Mouse (Mus musculus) ovary, adult 18-20 months (tissue): ENCODE results near the gene Map3k11.

Experiments used
- DNase-seq: peaks from one replicate; pipeline ENCODE4 v3.0.0; 2022; ENCODE audit warnings: low spot score, mixed read lengths

The Map3k11 gene

DNA sequence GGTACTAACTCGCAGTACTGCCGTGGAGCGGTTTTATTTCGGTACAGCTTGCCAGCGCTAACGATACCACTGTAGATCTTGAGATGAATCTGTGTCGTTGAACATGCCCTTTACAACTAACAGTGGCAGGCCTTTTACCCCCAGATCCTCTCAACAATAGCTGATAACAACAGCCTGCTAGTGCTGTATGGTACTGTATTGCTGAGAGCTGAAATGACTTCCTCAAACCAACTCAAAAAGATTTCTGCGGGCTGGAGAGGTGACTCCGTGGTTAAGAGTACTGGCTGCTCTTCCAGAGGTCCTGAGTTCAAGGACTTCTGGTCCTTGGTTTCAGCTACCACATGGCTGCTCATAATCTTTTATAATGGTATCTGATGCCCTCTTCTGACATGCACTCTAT lies 45.8 kb downstream of the Map3k11 start:
- DNase-seq: no peak

GRCm38 (mm10) chr19:5739446-5739845 lies 50.9 kb downstream of the Map3k11 start:
- DNase-seq: no peak

- peak; percentile 80 for DNase-seq
Observed at GRCm38 (mm10) chr19:5740320-5741317, 52.1 kb downstream of the Map3k11 start, which contains the start of gene Ltbp3. Ltbp3 (plus strand) TSS chr19:5740904.

DNA sequence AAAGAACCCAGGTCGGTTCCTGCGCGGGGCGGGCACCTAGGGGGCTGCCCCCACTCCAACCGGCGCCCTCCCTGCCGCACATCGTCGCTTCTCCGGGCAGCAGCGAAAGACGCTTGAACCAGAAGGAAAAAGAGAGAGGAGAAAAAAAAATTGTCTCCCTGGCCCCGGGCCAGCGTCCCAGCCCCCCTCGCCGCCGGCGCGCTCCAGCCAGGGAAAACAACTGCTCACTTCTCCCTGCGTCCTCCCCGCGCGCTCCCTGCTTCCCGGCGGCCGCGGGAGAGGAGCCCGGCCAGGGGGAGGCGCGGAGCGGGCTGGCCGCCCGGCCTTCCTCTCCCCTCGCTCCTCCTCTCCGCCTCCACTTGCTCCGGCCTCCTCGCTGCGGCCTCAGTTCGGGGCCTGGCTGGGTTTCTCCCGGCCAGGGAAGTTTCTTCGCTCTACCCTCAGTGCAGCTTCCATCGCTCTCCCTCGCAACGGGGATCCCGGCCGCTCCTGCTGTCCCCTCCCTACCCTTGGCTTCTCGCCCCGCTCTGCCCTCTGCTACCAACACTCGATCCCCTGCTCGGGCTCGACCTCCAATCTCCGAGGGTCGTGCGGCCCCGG lies 53.2 kb downstream of the Map3k11 start:
- peak; percentile 86 for DNase-seq

DNA sequence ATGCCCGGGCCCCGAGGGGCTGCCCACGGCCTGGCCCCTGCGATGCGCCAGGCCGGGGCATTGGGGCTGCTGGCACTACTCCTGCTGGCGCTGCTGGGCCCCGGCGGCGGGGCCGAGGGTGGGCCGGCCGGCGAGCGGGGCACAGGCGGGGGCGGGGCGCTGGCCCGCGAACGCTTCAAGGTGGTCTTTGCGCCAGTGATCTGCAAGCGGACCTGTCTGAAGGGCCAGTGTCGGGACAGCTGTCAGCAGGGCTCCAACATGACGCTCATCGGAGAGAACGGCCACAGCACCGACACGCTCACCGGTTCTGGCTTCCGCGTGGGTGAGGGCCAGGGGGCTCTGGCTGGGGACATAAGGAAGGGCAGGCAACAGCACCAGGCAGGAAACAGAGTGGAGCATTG lies 53.7 kb downstream of the Map3k11 start:
- no peak for DNase-seq

- DNase-seq: no peak
Observed at GRCm38 (mm10) chr19:5743576-5743975, 55.0 kb downstream of the Map3k11 start.

DNA sequence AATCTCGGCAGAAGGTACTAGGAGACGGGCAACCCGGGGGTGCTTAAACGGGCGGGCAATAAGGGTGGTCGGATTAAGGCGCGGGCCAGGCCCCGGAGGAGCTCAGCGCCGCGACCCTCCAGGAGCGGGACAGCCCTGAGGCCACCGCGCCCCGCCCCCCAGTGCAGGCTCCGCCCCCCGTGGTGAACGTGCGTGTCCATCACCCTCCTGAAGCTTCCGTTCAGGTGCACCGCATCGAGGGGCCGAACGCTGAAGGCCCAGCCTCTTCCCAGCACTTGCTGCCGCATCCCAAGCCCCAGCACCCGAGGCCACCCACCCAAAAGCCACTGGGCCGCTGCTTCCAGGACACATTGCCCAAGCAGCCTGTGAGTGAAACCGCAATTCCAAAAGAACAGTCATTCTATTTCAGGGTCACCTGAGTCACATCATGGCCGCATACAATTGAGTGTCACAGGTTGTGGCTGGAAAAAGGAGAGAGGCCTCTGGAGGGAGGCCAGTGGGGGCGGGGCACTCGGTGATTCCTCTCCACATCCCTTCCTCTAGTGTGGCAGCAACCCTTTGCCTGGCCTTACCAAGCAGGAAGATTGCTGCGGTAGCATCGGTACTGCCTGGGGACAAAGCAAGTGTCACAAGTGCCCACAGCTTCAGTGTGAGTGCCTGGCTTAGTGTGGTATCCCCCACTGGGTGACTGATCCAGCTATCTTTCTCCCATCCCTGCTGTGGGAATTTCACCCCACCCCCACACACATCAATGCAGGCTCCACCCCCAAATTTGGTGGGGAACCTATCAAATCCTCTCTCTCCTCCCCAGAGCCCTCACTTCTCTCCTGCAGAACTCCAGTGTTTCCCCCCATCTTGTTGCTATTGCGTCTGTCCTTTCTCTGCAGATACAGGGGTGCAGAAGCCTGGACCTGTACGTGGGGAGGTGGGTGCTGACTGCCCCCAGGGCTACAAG lies 57.5 kb downstream of the Map3k11 start:
- no peak for DNase-seq

DNA sequence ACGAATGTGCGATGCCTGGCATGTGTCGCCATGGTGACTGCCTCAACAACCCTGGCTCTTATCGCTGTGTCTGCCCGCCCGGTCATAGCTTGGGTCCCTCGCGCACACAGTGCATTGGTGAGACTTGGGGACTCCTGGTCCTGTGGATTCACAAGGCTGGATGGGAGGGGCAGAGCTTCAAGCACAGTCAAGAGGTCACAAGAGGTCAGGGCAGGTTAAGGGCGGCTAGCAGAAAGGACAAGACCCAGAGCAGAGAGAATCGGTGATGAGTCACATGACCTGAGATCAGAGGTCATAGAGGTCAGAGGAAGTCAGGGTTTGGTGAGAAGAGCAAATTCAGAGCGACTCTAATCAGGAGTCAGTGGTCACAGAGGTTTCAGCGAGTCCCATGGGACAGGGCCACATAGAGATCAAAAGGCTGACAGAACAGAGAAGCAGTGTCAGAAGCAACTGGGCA lies 58.4 kb downstream of the Map3k11 start:
- DNase-seq: no peak

DNA sequence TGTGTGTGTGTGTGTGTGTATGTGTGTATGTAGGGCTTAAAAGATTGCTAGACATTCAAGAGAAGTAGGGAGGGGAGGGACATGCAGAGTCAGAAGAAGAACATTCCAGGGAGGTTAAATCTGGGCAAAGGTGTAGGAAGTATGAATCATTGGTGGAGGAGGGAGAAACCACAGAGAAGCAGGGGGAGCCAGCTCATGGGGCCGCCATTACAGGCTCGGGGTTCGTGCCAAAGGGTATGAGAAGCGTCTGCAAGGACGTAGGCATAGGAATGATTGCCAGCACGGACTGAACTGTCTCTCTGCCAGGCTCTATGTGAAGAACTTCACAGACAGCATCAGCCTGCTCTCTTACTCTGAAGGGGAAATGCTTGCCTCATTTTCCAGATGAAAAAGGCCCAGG lies 60.9 kb downstream of the Map3k11 start:
- DNase-seq: peak; percentile 39

DNA sequence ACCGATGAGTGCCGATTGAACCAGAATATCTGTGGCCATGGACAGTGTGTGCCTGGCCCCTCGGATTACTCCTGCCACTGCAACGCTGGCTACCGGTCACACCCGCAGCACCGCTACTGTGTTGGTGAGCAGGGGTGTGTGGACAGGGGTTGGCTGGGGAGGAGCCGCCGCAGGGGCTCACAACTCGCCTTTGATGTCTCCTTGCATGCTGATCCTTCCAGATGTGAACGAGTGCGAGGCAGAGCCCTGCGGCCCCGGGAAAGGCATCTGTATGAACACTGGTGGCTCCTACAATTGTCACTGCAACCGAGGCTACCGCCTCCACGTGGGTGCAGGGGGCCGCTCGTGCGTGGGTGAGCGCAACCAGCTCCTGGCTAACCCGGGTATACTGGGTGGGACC lies 62.4 kb downstream of the Map3k11 start:
- no peak for DNase-seq

DNA sequence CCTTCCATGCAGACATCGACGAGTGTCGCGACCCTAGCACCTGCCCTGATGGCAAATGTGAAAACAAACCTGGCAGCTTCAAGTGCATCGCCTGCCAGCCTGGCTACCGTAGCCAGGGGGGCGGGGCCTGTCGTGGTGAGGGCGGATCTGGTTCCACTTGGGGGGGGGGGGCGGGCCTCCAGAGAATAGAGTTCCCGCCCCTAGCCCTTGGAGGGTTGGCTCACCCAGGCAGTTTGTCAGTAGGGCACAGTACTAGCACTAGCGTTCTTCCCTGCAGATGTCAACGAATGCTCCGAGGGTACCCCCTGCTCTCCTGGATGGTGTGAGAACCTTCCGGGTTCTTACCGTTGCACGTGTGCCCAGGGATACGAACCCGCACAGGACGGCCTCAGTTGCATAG lies 63.2 kb downstream of the Map3k11 start:
- DNase-seq: no peak
